Mouse (Mus musculus): ENCODE data around the gene Ctsw. TPM values are rescaled to one million over a fixed set of nuclear protein-coding genes. Genes with fewer than 3 reads are reported as not detected.

Gene Ctsw
- polyA plus RNA-seq, 2 experiments: 0.33 to 0.96 TPM

DNA sequence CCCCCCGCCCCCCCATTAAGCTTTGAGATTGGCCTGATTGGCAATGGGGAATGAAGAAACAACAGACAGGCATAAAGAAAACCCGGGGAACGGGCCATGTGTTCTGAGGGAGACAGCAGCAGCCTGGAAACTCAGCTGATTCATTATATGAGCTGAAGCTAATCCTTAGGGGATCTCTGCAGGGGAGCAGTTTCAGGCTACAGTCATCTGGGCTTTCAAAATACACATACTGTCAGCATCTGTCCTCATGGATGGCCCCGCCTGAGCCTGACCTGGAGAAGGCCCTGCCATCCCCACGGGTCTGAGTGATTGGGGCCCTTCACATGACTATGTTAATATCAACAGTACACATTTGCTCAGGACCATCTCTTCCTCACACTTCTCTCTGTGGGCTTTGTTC is 3.5 kb upstream of the Ctsw start:
- Histone ChIP-seq H3K9me3 (ENCODE audit: control insufficient read depth, low read length) (no peaks in the 10 kb centered on the region), H3K4me2 (replicated peaks; ENCODE audit: low read depth, low read length, severe bottlenecking) (no peak overlapping the region), H3K4me1 (ENCODE audit: control insufficient read depth, insufficient read depth, low read length) (peaks cover 16% of the 10 kb centered on the region), H3K27ac (replicated peaks; ENCODE audit: low read depth, low read length) (no peak overlapping the region), H3K27me3 (ENCODE audit: control insufficient read depth, insufficient read depth, low read length) (no peaks in the 10 kb centered on the region), H3K9ac (ENCODE audit: low read depth, low read length, severe bottlenecking) (no peak overlapping the region), H3K36me3 (ENCODE audit: control insufficient read depth, insufficient read depth, low read length) (peaks cover 18% of the 10 kb centered on the region), H3K4me3 (replicated peaks; ENCODE audit: low read length) (no peak overlapping the region)
- 44% methylated on average over 5 of the region's 5 CpGs for WGBS
- TF ChIP-seq POLR2A (IDR thresholded peaks at IDR 0.05; ENCODE audit: borderline replicate concordance, extremely low read depth, insufficient read depth, insufficient read length): no peak
- DNase-seq (ENCODE audit: low spot score) (no peak), ATAC-seq (ENCODE audit: low FRiP score, low read depth) (no peak)

DNA sequence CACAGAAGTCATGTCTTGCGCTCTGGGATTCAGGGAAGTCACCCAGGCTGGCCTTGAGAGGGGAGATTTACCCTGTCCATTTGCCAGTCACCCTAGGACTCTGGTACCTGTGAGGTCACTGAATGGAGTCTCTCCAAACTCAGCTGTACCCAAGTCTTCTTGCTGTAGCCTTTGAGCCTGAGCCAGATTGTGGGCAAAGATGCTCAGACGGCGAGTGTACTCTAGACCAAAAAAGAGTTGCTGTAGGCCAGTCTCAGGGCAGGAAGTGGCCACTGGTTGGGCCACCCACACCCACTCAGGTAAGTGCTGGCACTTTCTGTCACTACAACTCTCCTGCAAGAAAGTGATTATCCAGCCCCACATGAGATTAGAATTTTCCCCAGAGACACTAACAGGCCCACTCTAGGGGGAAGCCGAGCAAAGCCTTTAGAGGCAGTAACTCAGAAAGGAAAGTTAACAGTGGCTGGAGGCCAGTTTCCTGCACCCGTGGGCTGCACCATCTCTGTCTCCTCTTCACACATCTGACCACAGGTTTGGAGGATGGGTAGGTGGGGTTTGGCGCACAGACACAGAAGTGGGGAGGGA is 1.3 kb downstream of the Ctsw start:
- TF ChIP-seq POLR2A (IDR thresholded peaks at IDR 0.05; ENCODE audit: borderline replicate concordance, extremely low read depth, insufficient read depth, insufficient read length): no peak
- WGBS: 91% methylated on average over 6 of the region's 6 CpGs
- ATAC-seq (ENCODE audit: low FRiP score, low read depth): no peak

DNA sequence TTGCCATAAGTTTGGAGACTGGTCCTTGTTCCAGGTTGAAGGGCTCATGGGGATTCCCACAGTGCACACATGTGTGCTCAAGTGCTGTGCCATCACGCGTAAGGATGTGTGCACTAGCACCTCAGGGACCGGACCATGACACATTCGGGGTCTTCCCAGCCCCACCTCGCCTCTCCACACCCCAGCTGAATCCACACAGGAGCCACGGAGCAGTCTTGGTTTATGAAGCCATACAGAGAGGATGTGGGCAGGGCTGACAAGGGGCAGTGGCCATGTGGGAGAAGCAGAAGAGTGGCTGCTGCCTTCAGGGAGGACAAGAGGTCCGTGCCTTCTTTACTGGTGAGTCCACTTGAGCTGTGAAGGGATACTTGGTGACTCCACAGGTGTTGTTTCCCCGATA is 3.3 kb downstream of the Ctsw start:
- peaks cover 67% of the 10 kb centered on the region for H3K36me3 ChIP-seq (ENCODE audit: control insufficient read depth, insufficient read depth, low read length)
- H3K4me3 ChIP-seq (replicated peaks; ENCODE audit: low read length): no peak overlapping the region
- DNase-seq (ENCODE audit: low spot score): no peak
- WGBS: 96% methylated on average over 8 of the region's 8 CpGs
- ATAC-seq (ENCODE audit: low FRiP score, low read depth): no peak
- no peaks in the 10 kb centered on the region for H3K27me3 ChIP-seq (ENCODE audit: control insufficient read depth, insufficient read depth, low read length)
- H3K4me1 ChIP-seq (ENCODE audit: control insufficient read depth, insufficient read depth, low read length): peaks cover 8% of the 10 kb centered on the region
- H3K27ac ChIP-seq (replicated peaks; ENCODE audit: low read depth, low read length): no peak overlapping the region
- no peak overlapping the region for H3K9ac ChIP-seq (ENCODE audit: low read depth, low read length, severe bottlenecking)
- H3K9me3 ChIP-seq (ENCODE audit: control insufficient read depth, low read length): no peaks in the 10 kb centered on the region
- H3K4me2 ChIP-seq (replicated peaks; ENCODE audit: low read depth, low read length, severe bottlenecking): no peak overlapping the region
- no peak for TF ChIP-seq POLR2A (IDR thresholded peaks at IDR 0.05; ENCODE audit: borderline replicate concordance, extremely low read depth, insufficient read depth, insufficient read length)

More for the DNA sequence above, 1.3 kb downstream of the Ctsw start:
- Histone ChIP-seq H3K4me2 (replicated peaks; ENCODE audit: low read depth, low read length, severe bottlenecking) (no peak overlapping the region), H3K27ac (replicated peaks; ENCODE audit: low read depth, low read length) (no peak overlapping the region), H3K9ac (ENCODE audit: low read depth, low read length, severe bottlenecking) (no peak overlapping the region), H3K36me3 (ENCODE audit: control insufficient read depth, insufficient read depth, low read length) (peaks cover 61% of the 10 kb centered on the region), H3K27me3 (ENCODE audit: control insufficient read depth, insufficient read depth, low read length) (no peaks in the 10 kb centered on the region), H3K4me1 (ENCODE audit: control insufficient read depth, insufficient read depth, low read length) (no peaks in the 10 kb centered on the region; the same call in 1 of the 2 replicates), H3K4me3 (replicated peaks; ENCODE audit: low read length) (no peak overlapping the region), H3K9me3 (ENCODE audit: control insufficient read depth, low read length) (no peaks in the 10 kb centered on the region)
- no peak for DNase-seq (ENCODE audit: low spot score)

DNA sequence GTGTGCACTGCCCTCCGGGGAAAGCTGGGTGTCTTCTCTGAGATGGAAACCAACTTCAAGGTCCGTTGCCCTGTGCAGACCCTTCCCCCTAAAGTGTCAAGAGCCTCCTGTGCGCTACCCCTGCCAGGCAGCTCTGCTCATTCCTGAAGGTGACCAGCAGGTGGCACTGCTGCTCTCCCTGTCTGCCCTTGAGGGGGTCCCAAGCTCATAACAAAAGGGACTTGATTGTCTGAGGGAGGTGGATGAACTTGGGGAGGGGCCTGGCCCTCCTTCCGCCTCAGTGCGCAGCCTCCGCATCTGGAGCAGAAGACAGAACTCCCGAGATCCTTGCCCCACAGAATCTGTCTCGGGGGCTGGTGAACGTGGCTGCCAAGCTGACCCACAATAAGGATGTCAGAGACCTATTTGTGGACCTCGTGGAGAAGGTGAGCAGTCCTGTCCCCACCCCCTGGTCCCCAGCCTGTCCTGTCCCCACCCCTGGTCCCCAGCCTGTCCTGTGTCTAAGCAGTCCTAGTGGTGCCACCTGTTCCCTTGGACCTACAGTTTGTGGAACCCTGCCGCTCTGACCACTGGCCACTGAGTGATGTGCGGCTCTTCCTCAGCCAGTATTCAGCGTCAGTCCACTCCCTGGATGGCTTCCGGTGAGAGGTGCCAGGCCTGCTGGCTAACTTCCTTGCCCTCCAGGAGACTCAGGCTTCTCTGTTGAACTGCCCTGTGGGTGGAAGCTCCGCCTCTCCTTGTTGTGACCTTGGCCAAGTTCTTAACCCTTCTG is 4.3 kb downstream of the Ctsw start:
- no peaks in the 10 kb centered on the region for H3K27me3 ChIP-seq (ENCODE audit: control insufficient read depth, insufficient read depth, low read length)
- 45% methylated on average over 15 of the region's 15 CpGs for WGBS
- H3K4me1 ChIP-seq (ENCODE audit: control insufficient read depth, insufficient read depth, low read length): peaks cover 12% of the 10 kb centered on the region
- no peaks in the 10 kb centered on the region for H3K9me3 ChIP-seq (ENCODE audit: control insufficient read depth, low read length)
- peak; percentile 80 for DNase-seq (ENCODE audit: low spot score)
- peaks cover 67% of the 10 kb centered on the region for H3K36me3 ChIP-seq (ENCODE audit: control insufficient read depth, insufficient read depth, low read length)
- peak overlapping the region; percentile 45 for H3K9ac ChIP-seq (ENCODE audit: low read depth, low read length, severe bottlenecking)
- peak overlapping the region; percentile 39 for H3K4me2 ChIP-seq (replicated peaks; ENCODE audit: low read depth, low read length, severe bottlenecking)
- no peak for TF ChIP-seq POLR2A (IDR thresholded peaks at IDR 0.05; ENCODE audit: borderline replicate concordance, extremely low read depth, insufficient read depth, insufficient read length)
- ATAC-seq (ENCODE audit: low FRiP score, low read depth): peak; percentile 41; the same call in 1 of the 2 replicates
- peak overlapping the region; percentile 18 for H3K4me3 ChIP-seq (replicated peaks; ENCODE audit: low read length)
- no peak overlapping the region for H3K27ac ChIP-seq (replicated peaks; ENCODE audit: low read depth, low read length)

DNA sequence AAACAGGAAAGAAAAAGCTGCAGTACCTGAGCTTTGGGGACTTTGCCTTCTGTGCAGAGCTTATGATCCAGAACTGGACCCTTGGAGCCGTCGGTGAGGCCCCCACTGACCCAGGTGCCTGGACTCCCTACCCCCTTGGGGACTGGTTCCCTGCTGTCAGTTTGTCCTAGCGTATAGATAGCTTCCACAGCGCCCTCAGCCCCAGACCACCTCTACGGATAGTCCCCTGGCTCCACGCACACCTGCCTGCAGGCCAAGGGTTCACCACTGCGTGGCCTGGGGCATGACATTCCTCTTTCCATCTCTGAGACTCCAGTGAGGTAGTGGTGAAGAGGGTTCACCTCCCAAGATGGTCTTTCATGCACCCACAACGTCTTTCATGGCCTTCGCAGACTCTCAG is 5.1 kb downstream of the Ctsw start:
- Histone ChIP-seq H3K4me3 (replicated peaks; ENCODE audit: low read length) (no peak overlapping the region), H3K27me3 (ENCODE audit: control insufficient read depth, insufficient read depth, low read length) (no peaks in the 10 kb centered on the region), H3K27ac (replicated peaks; ENCODE audit: low read depth, low read length) (no peak overlapping the region), H3K36me3 (ENCODE audit: control insufficient read depth, insufficient read depth, low read length) (peaks cover 65% of the 10 kb centered on the region), H3K9me3 (ENCODE audit: control insufficient read depth, low read length) (no peaks in the 10 kb centered on the region), H3K4me2 (replicated peaks; ENCODE audit: low read depth, low read length, severe bottlenecking) (no peak overlapping the region), H3K4me1 (ENCODE audit: control insufficient read depth, insufficient read depth, low read length) (peaks cover 12% of the 10 kb centered on the region), H3K9ac (ENCODE audit: low read depth, low read length, severe bottlenecking) (no peak overlapping the region)
- DNase-seq (ENCODE audit: low spot score) (no peak), ATAC-seq (ENCODE audit: low FRiP score, low read depth) (no peak)
- 88% methylated on average over 9 of the region's 9 CpGs for WGBS
- TF ChIP-seq POLR2A (IDR thresholded peaks at IDR 0.05; ENCODE audit: borderline replicate concordance, extremely low read depth, insufficient read depth, insufficient read length): no peak
